Mouse (Mus musculus): ENCODE results near the gene Srcap.

- no peak for TF ChIP-seq CTCF (IDR thresholded peaks at IDR 0.05; ENCODE audit: low read depth)
- TF ChIP-seq EP300 (IDR thresholded peaks at IDR 0.05; ENCODE audit: low read depth), result no peak
Measured at GRCm38 (mm10) chr7:127602903-127603302, 91.1 kb downstream of the Srcap start.
